Mouse (Mus musculus) heart, postnatal 0 days (tissue): Measurements from ENCODE around the gene Map3k7cl. TPM values are rescaled to one million over a fixed set of nuclear protein-coding genes. Genes with fewer than 3 reads are reported as not detected.

Experiments
- ATAC-seq: fragments of 200-750 bp; cut with Nextera tagmentation; 2 replicates; pipeline ENCODE4 v1.8.0; 2017; ENCODE audit warnings: low read depth, moderate number of reproducible peaks, moderate library complexity; ENCODE audit not compliant: insufficient read depth
- DNase-seq: peaks from one replicate; pipeline ENCODE4 v3.0.0-alpha.2; 2016; ENCODE audit warnings: low spot score
- H3K27ac ChIP-seq: fragments of 300-500 bp; sonication (generic); 2 replicates; pipeline ENCODE4 v1.5.1; 2014; ENCODE audit warnings: low read depth, mild to moderate bottlenecking
- H3K27me3 ChIP-seq: fragments of 300-500 bp; sonication (generic); 2 replicates; pipeline ENCODE4 v1.6.1; 2014; ENCODE audit warnings: low read length, mixed read lengths; ENCODE audit not compliant: control insufficient read depth, insufficient read depth
- H3K36me3 ChIP-seq: fragments of 300-500 bp; sonication (generic); replicated peaks from 2 replicates; pipeline ENCODE4 v1.6.1; 2014; ENCODE audit warnings: low read length, mixed read lengths; ENCODE audit not compliant: control insufficient read depth, insufficient read depth
- H3K4me1 ChIP-seq: fragments of 300-500 bp; sonication (generic); 2 replicates; pipeline ENCODE4 v1.6.1; 2014; ENCODE audit warnings: antibody characterized with exemption; ENCODE audit not compliant: control insufficient read depth, insufficient read depth
- H3K4me2 ChIP-seq: fragments of 300-500 bp; sonication (generic); 2 replicates; pipeline ENCODE4 v1.6.1; 2014; ENCODE audit warnings: low read depth, mild to moderate bottlenecking, low read length, moderate library complexity
- H3K4me3 ChIP-seq: fragments of 300-500 bp; sonication (generic); 2 replicates; pipeline ENCODE4 v1.5.1; 2014; ENCODE audit warnings: low read depth, low read length
- H3K9ac ChIP-seq: fragments of 300-500 bp; sonication (generic); replicated peaks from 2 replicates; pipeline ENCODE4 v1.6.1; 2014; ENCODE audit warnings: low read depth, low read length, mixed read lengths
- H3K9me3 ChIP-seq: fragments of 300-500 bp; sonication (generic); replicated peaks from 2 replicates; pipeline ENCODE4 v1.6.1; 2016; ENCODE audit warnings: low read length; ENCODE audit not compliant: control insufficient read depth
- CTCF ChIP-seq: IDR thresholded peaks from 2 replicates; pipeline ENCODE4 v1.5.1; 2016; ENCODE audit warnings: antibody characterized with exemption, control low read depth, low read depth
- EP300 ChIP-seq: IDR thresholded peaks from 2 replicates; pipeline ENCODE4 v1.6.1; 2016; ENCODE audit warnings: antibody characterized with exemption, low read depth
- WGBS: fragments of 180-500 bp; shearing (Covaris S2); extraction: QIAGEN DNeasy Blood & Tissue Kit; methylation state at CpG from one replicate; pipeline ENCODE4 v1.1.7; 2014; 5-methylcytosine and 5-hydroxymethylcytosine counted together
- polyA plus RNA-seq: library from polyadenylated mRNA; unstranded; fragments of >200 nt; fragmentation: Nextera tagmentation; extraction: Ambion mirVana; gene quantifications from 2 replicates; pipeline ENCODE4 v1.2.1, GENCODE M21; 2015
- total RNA-seq: library from RNA; depleted of rRNA; stranded (reverse); fragments of >200 nt; gene quantifications from 2 replicates; pipeline ENCODE4 v1.2.3, GENCODE M21; 2014; ENCODE audit warnings: low replicate concordance

Map3k7cl gene
- total and polyA plus RNA-seq, 2 experiments from 2014 or later: 1.0 to 3.6 TPM

DNA sequence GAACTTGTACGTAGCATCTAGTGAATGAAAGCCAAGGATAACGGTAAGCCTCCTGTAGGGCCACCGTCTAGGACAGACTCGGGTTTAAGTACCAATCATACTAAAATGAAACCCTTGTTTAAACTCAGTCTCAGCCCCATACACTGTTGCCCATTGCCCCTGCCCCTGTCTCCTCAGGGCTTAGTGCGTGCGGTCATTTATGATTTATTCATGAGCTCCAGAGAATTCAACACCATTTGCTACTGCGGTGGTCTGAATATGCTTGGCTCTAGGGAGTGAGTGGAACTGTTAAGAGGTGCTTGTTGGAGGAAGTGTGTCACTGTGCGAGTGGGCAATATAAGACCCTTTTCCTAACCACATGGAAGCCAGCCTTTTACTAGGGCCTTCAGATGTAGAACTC is 34.7 kb downstream of the Map3k7cl start:
- 83% methylated on average over 8 of the region's 8 CpGs for WGBS
- H3K27me3 ChIP-seq: no peaks in the 10 kb centered on the region
- no peak overlapping the region for H3K4me3 ChIP-seq
- no peak overlapping the region for H3K9ac ChIP-seq
- no peaks in the 10 kb centered on the region for H3K36me3 ChIP-seq
- H3K27ac ChIP-seq: no peak overlapping the region
- H3K4me2 ChIP-seq: no peak overlapping the region
- ATAC-seq (no peak), DNase-seq (no peak)
- TF ChIP-seq CTCF (no peak), EP300 (no peak)
- no peaks in the 10 kb centered on the region for H3K9me3 ChIP-seq
- H3K4me1 ChIP-seq: no peaks in the 10 kb centered on the region

DNA sequence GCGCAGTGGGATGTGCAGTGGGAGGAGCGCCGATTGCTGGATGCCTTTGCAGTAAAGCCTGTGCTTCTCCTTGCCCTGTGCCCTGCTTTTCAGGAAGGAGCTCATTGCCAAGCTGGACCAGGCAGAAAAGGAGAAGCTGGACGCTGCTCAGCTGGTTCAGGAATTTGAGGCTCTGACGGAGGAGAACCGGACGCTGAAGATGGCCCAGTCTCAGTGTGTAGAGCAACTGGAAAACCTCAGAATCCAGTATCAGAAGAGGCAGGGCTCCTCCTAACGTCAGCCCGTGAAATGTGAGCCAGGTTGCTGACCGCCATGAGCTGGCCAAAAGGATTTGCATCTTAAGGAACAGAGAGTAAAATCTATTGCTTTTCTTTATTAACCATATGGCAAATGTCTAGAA is 41.0 kb downstream of the Map3k7cl start:
- H3K4me2 ChIP-seq: no peak overlapping the region
- no peak overlapping the region for H3K9ac ChIP-seq
- no peak overlapping the region for H3K4me3 ChIP-seq
- H3K4me1 ChIP-seq: 0 out of 2 replicates have a peak, but pooled peaks cover 7% of the 10 kb centered on the region
- no peaks in the 10 kb centered on the region for H3K36me3 ChIP-seq
- 0 out of 2 replicates have a peak, but pooled peaks cover 4% of the 10 kb centered on the region for H3K9me3 ChIP-seq
- no peak overlapping the region for H3K27ac ChIP-seq
- H3K27me3 ChIP-seq: no peaks in the 10 kb centered on the region
- TF ChIP-seq EP300 (no peak), CTCF (peak; percentile 5; the same call in 1 of the 2 replicates)
- 60% methylated on average over 10 of the region's 10 CpGs for WGBS
- no peak for DNase-seq
- ATAC-seq: no peak

DNA sequence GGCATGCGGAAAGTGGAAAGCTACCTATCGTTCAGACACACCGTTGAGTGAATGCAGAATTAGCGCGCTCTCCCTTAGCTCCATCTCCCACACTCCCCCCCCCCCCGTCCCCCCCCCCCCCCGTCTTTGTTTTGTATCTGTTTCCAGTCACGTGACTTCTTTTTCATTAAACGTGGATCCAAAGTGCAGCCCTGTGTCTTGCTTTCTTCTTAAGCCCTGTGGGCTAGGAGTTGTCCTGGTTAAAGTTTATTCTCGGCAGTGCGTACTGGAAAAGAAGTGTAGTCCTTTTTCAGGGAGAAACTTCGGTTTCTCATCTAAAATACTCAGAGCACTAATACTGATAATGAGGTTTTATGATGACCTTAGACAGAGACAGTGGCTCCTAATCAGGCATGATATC is 42.0 kb downstream of the Map3k7cl start:
- Histone ChIP-seq H3K27ac (no peak overlapping the region), H3K9ac (no peak overlapping the region), H3K9me3 (0 out of 2 replicates have a peak, but pooled peaks cover 4% of the 10 kb centered on the region), H3K4me3 (no peak overlapping the region), H3K36me3 (no peaks in the 10 kb centered on the region), H3K4me1 (0 out of 2 replicates have a peak, but pooled peaks cover 7% of the 10 kb centered on the region), H3K4me2 (no peak overlapping the region), H3K27me3 (no peaks in the 10 kb centered on the region)
- ATAC-seq (no peak), DNase-seq (no peak)
- 84% methylated on average over 10 of the region's 12 CpGs for WGBS
- TF ChIP-seq EP300 (no peak), CTCF (no peak)

DNA sequence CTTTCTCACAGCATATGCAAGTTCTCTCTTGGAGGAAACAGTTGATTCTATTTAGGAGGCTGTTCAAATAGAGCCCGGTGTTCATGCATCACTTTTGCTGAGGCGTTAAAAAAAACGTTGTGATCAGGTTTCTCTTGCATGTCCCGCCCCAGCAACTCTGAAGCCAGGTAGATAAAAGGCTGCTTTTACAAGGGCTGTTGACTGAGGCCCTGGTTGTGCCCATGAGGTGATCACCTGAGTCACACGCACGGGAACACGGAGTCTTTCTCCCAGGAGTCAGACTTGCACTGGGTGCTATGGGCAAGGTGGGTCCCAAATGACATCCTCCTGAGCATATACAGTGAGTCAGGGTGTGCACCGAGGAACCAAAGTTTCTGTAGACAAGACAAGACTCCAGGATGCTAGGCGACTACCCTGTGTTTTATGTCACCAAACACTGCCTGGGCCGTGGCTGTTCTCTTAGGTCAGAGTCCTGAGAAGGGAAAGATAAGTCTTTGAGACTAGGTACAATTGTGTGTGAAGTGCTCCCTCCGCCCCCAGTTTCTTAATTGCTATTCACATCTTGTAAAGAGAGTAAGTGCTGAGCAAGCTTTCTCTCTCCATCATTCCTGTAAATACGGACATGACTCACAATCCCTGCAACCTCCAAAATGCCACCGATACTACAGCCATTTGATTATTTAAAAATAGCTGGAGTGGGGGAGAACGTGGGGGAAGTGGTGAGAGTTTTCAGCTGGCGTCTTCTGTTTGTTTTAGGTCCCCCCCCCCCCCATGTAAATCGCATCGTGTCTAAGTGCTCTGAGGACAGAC is 49.8 kb downstream of the Map3k7cl start:
- 36% methylated on average over 17 of the region's 17 CpGs for WGBS
- TF ChIP-seq CTCF (no peak), EP300 (no peak)
- Histone ChIP-seq H3K4me2 (no peak overlapping the region), H3K27me3 (no peaks in the 10 kb centered on the region), H3K9ac (no peak overlapping the region), H3K9me3 (no peaks in the 10 kb centered on the region), H3K36me3 (no peaks in the 10 kb centered on the region), H3K4me1 (0 out of 2 replicates have a peak, but pooled peaks cover 4% of the 10 kb centered on the region), H3K4me3 (no peak overlapping the region), H3K27ac (no peak overlapping the region)
- ATAC-seq (no peak), DNase-seq (no peak)

DNA sequence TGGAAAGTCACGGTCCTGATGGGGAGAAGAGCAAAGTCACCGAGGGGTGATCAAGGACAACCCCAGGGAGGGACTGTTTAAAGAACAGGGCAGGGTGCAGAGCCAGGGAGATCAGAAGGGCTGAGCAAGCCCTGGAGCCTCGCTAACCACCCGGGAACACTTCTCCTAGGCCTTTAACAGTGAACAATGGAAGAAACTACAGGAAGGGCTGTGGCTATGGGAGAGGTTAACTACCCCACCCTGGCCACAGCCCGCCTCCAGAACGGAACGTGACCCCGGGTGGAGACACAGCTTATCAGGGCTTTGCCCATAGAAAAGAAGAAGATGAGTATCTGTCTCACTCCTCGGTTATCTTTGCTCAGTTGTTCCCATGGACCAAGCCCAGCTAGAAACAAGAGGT is 50.9 kb downstream of the Map3k7cl start:
- no peak for ATAC-seq
- no peak for TF ChIP-seq CTCF
- no peak for TF ChIP-seq EP300

DNA sequence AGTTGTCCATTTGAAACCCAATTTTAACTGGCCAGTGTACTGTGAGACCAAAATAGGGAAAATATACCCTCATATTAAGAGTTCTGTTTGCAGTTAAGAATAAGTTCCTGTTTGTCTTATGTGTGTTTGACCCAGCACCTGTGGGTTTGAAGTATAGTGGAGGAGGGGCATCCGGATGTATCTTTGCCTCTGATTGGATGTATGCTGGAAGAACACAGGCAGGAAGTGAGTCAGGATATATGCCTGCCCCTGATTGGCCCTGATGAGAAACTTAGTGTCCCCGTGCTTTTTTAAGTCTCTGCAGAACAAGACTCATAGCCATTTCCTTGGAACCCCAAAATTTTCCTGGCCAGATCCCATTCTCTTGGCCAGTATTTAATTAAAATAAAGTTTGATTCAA is 51.8 kb downstream of the Map3k7cl start:
- DNase-seq: no peak
- Histone ChIP-seq H3K9ac (no peak overlapping the region), H3K4me2 (no peak overlapping the region), H3K27ac (no peak overlapping the region), H3K9me3 (no peaks in the 10 kb centered on the region), H3K4me1 (no peaks in the 10 kb centered on the region), H3K4me3 (no peak overlapping the region), H3K27me3 (no peaks in the 10 kb centered on the region), H3K36me3 (no peaks in the 10 kb centered on the region)
- no peak for ATAC-seq
- TF ChIP-seq CTCF (no peak), EP300 (no peak)
- WGBS: 63% methylated on average over 2 of the region's 2 CpGs

More for the DNA sequence above, 50.9 kb downstream of the Map3k7cl start:
- H3K4me3 ChIP-seq: no peak overlapping the region
- H3K9ac ChIP-seq: no peak overlapping the region
- H3K4me1 ChIP-seq: no peaks in the 10 kb centered on the region
- H3K27ac ChIP-seq: no peak overlapping the region
- no peaks in the 10 kb centered on the region for H3K27me3 ChIP-seq
- no peak overlapping the region for H3K4me2 ChIP-seq
- no peaks in the 10 kb centered on the region for H3K36me3 ChIP-seq
- DNase-seq: no peak
- WGBS: 66% methylated on average over 9 of the region's 9 CpGs
- H3K9me3 ChIP-seq: no peaks in the 10 kb centered on the region
